Mouse (Mus musculus) forebrain, embryonic 10.5 days (tissue): Measurements from ENCODE around the gene Ilf3. TPM values are rescaled to one million over a fixed set of nuclear protein-coding genes. Genes with fewer than 3 reads are reported as not detected.

Source experiments
- DNase-seq: peaks from one replicate; pipeline ENCODE4 v3.0.0-alpha.2; 2017; ENCODE audit warnings: low spot score; ENCODE audit errors: extremely low spot score
- H3K27ac ChIP-seq: fragments of 300-500 bp; sonication (generic); 2 replicates; pipeline ENCODE4 v1.5.1; 2016; ENCODE audit warnings: mild to moderate bottlenecking
- H3K27me3 ChIP-seq: fragments of 300-500 bp; sonication (generic); 2 replicates; pipeline ENCODE4 v1.6.1; 2016; ENCODE audit warnings: mild to moderate bottlenecking; ENCODE audit not compliant: poor library complexity, severe bottlenecking
- H3K36me3 ChIP-seq: fragments of 300-500 bp; sonication (generic); replicated peaks from 2 replicates; pipeline ENCODE4 v1.6.1; 2016; ENCODE audit warnings: mild to moderate bottlenecking, moderate library complexity
- H3K4me1 ChIP-seq: fragments of 300-500 bp; sonication (generic); 2 replicates; pipeline ENCODE4 v1.6.1; 2016
- H3K4me3 ChIP-seq: fragments of 300-500 bp; sonication (generic); 2 replicates; pipeline ENCODE4 v1.5.1; 2016; ENCODE audit warnings: mild to moderate bottlenecking, moderate library complexity
- H3K9me3 ChIP-seq: fragments of 300-500 bp; sonication (generic); 2 replicates; pipeline ENCODE4 v1.6.1; 2016; ENCODE audit warnings: mild to moderate bottlenecking, moderate library complexity
- WGBS: fragments of 180-500 bp; shearing (Covaris S2); methylation state at CpG from one replicate; pipeline ENCODE4 v1.1.7; 2016; 5-methylcytosine and 5-hydroxymethylcytosine counted together
- polyA plus RNA-seq: library from polyadenylated mRNA; unstranded; fragments of >200 nt; fragmentation: Nextera tagmentation; extraction: Ambion mirVana; gene quantifications from 2 replicates; pipeline ENCODE4 v1.2.1, GENCODE M21; 2016

Ilf3 gene
- polyA plus RNA-seq, 1 experiment from 2014 or later: 328 TPM

GRCm38 (mm10) chr9:21351702-21352377 is 15.8 kb upstream of the Ilf3 start:
- DNase-seq: no peak
- peaks cover 85% of the 10 kb centered on the region for H3K36me3 ChIP-seq
- H3K27me3 ChIP-seq: no peaks in the 10 kb centered on the region
- no peak overlapping the region for H3K27ac ChIP-seq
- no peak overlapping the region for H3K4me3 ChIP-seq
- peaks cover 15% of the 10 kb centered on the region for H3K4me1 ChIP-seq
- 94% methylated on average over 4 of the region's 4 CpGs for WGBS
- no peaks in the 10 kb centered on the region for H3K9me3 ChIP-seq

GRCm38 (mm10) chr9:21352463-21353372 is 15.0 kb upstream of the Ilf3 start:
- Histone ChIP-seq H3K36me3 (peaks cover 76% of the 10 kb centered on the region), H3K4me1 (peaks cover 15% of the 10 kb centered on the region), H3K4me3 (no peak overlapping the region), H3K27ac (peak overlapping the region; percentile 66), H3K9me3 (no peaks in the 10 kb centered on the region), H3K27me3 (no peaks in the 10 kb centered on the region)
- DNase-seq: no peak
- 34% methylated on average over 20 of the region's 20 CpGs for WGBS

GRCm38 (mm10) chr9:21353373-21353686 is 14.3 kb upstream of the Ilf3 start:
- Histone ChIP-seq H3K36me3 (peaks cover 70% of the 10 kb centered on the region), H3K4me1 (peaks cover 15% of the 10 kb centered on the region), H3K4me3 (no peak overlapping the region), H3K9me3 (no peaks in the 10 kb centered on the region), H3K27me3 (no peaks in the 10 kb centered on the region), H3K27ac (peak overlapping the region; percentile 66)
- DNase-seq: no peak
- 49% methylated on average over 2 of the region's 2 CpGs for WGBS

- DNase-seq: no peak
- H3K27me3 ChIP-seq: no peaks in the 10 kb centered on the region
- H3K36me3 ChIP-seq: peaks cover 58% of the 10 kb centered on the region
- H3K27ac ChIP-seq: no peak overlapping the region
- WGBS: 94% methylated on average over 6 of the region's 6 CpGs
- H3K4me3 ChIP-seq: no peak overlapping the region
- peaks cover 15% of the 10 kb centered on the region for H3K4me1 ChIP-seq
- no peaks in the 10 kb centered on the region for H3K9me3 ChIP-seq
Measured at GRCm38 (mm10) chr9:21354796-21355195, 12.9 kb upstream of the Ilf3 start.

GRCm38 (mm10) chr9:21356981-21357718 is 10.5 kb upstream of the Ilf3 start:
- DNase-seq: peak; percentile 57
- Histone ChIP-seq H3K9me3 (no peaks in the 10 kb centered on the region), H3K36me3 (peaks cover 37% of the 10 kb centered on the region), H3K4me1 (peaks cover 14% of the 10 kb centered on the region), H3K27me3 (peaks cover 11% of the 10 kb centered on the region; the same call in 1 of the 2 replicates), H3K4me3 (no peak overlapping the region), H3K27ac (no peak overlapping the region)
- 0% methylated on average over 1 of the region's 1 CpGs for WGBS

- Histone ChIP-seq H3K9me3 (no peaks in the 10 kb centered on the region), H3K27ac (peak overlapping the region; percentile 92), H3K36me3 (peaks cover 22% of the 10 kb centered on the region), H3K27me3 (0 out of 2 replicates have a peak, but pooled peaks cover 4% of the 10 kb centered on the region), H3K4me1 (peaks cover 20% of the 10 kb centered on the region), H3K4me3 (peak overlapping the region; percentile 68)
- DNase-seq: peak; percentile 31
- 43% methylated on average over 14 of the region's 14 CpGs for WGBS
Measured at GRCm38 (mm10) chr9:21366541-21367220, 990 bp upstream of the Ilf3 start.

GRCm38 (mm10) chr9:21368131-21368584 is 487 bp downstream of the Ilf3 start:
- no peaks in the 10 kb centered on the region for H3K27me3 ChIP-seq
- peaks cover 24% of the 10 kb centered on the region for H3K4me1 ChIP-seq
- WGBS: under 1% methylated on average over 38 of the region's 38 CpGs
- peak overlapping the region; percentile 92 for H3K27ac ChIP-seq
- H3K9me3 ChIP-seq: no peaks in the 10 kb centered on the region
- peak overlapping the region; percentile 68 for H3K4me3 ChIP-seq
- peak; percentile 79 for DNase-seq
- H3K36me3 ChIP-seq: peaks cover 37% of the 10 kb centered on the region

- peak overlapping the region; percentile 92 for H3K27ac ChIP-seq
Measured at GRCm38 (mm10) chr9:21369080-21369479, 1.4 kb downstream of the Ilf3 start.

GRCm38 (mm10) chr9:21370876-21371275 is 3.2 kb downstream of the Ilf3 start:
- Histone ChIP-seq H3K9me3 (no peaks in the 10 kb centered on the region), H3K27me3 (no peaks in the 10 kb centered on the region), H3K4me3 (peak overlapping the region; percentile 22; the same call in 1 of the 2 replicates), H3K4me1 (peaks cover 24% of the 10 kb centered on the region), H3K36me3 (peaks cover 61% of the 10 kb centered on the region), H3K27ac (no peak overlapping the region)
- no peak for DNase-seq
- WGBS: 85% methylated on average over 2 of the region's 2 CpGs

More at GRCm38 (mm10) chr9:21369080-21369479, 1.4 kb downstream of the Ilf3 start:
- Histone ChIP-seq H3K4me1 (peaks cover 24% of the 10 kb centered on the region), H3K9me3 (no peaks in the 10 kb centered on the region), H3K4me3 (peak overlapping the region; percentile 68), H3K36me3 (peaks cover 45% of the 10 kb centered on the region), H3K27me3 (no peaks in the 10 kb centered on the region)
- WGBS: 71% methylated on average over 11 of the region's 11 CpGs
- DNase-seq: no peak

- H3K9me3 ChIP-seq: no peaks in the 10 kb centered on the region
- H3K27me3 ChIP-seq: no peaks in the 10 kb centered on the region
- DNase-seq: no peak
- H3K4me3 ChIP-seq: no peak overlapping the region
- 88% methylated on average over 1 of the region's 1 CpGs for WGBS
- peaks cover 24% of the 10 kb centered on the region for H3K4me1 ChIP-seq
- H3K36me3 ChIP-seq: peaks cover 72% of the 10 kb centered on the region
- no peak overlapping the region for H3K27ac ChIP-seq
Measured at GRCm38 (mm10) chr9:21372508-21372907, 4.8 kb downstream of the Ilf3 start.

GRCm38 (mm10) chr9:21379195-21379594 is 11.5 kb downstream of the Ilf3 start:
- no peaks in the 10 kb centered on the region for H3K27me3 ChIP-seq
- 91% methylated on average over 3 of the region's 3 CpGs for WGBS

GRCm38 (mm10) chr9:21380868-21381267 is 13.2 kb downstream of the Ilf3 start:
- no peak for DNase-seq
- Histone ChIP-seq H3K4me3 (no peak overlapping the region), H3K36me3 (peaks cover 86% of the 10 kb centered on the region), H3K4me1 (peaks cover 12% of the 10 kb centered on the region), H3K9me3 (no peaks in the 10 kb centered on the region), H3K27ac (no peak overlapping the region), H3K27me3 (no peaks in the 10 kb centered on the region)

More at GRCm38 (mm10) chr9:21379195-21379594, 11.5 kb downstream of the Ilf3 start:
- H3K4me3 ChIP-seq: no peak overlapping the region
- DNase-seq: no peak
- H3K36me3 ChIP-seq: peaks cover 87% of the 10 kb centered on the region
- H3K27ac ChIP-seq: no peak overlapping the region
- peaks cover 12% of the 10 kb centered on the region for H3K4me1 ChIP-seq
- no peaks in the 10 kb centered on the region for H3K9me3 ChIP-seq
